Mouse (Mus musculus) gastrocnemius, postnatal 10 days (tissue): ENCODE measurements around the gene Ndufs4. TPM values are rescaled to one million over a fixed set of nuclear protein-coding genes. Genes with fewer than 3 reads are reported as not detected.

Experiments
- DNase-seq: peaks from one replicate; pipeline ENCODE4 v3.0.0; 2021; ENCODE audit warnings: mixed read lengths
- long read RNA-seq, 2 experiments: library from polyadenylated mRNA; stranded (forward); transcript quantifications; one replicate each; pipeline ENCODE4 v2.0.0; 2021
- total RNA-seq, 2 experiments: library from RNA; stranded (reverse); gene quantifications; 2 replicates each; pipeline ENCODE4 v1.2.3; 2021

The Ndufs4 gene
- total RNA-seq: 100 to 1,000 TPM; 332 to 384 TPM
- long read RNA-seq, experiment 1, transcript Ndufs4-201 (5 exons, 1,698 nt): major isoform, 114 of 117 reads
- long read RNA-seq, experiment 1, partial matches to known transcripts: 0 of 117 reads
- long read RNA-seq, experiment 1, other reads (novel, unspliced or antisense): 0 of 117 reads
- long read RNA-seq, experiment 2, transcript Ndufs4-201 (5 exons, 1,698 nt): major isoform, 135 of 136 reads
- long read RNA-seq, experiment 2, partial matches to known transcripts: 1 of 136 reads
- long read RNA-seq, experiment 2, other reads (novel, unspliced or antisense): 0 of 136 reads

- DNase-seq: no peak
Observed at GRCm38 (mm10) chr13:114388211-114388965, at the start of gene Ndufs4. Ndufs4 (minus strand) TSS chr13:114388258.

- no peak for DNase-seq
Observed at GRCm38 (mm10) chr13:114432491-114432890, 44.4 kb upstream of the Ndufs4 start.

GRCm38 (mm10) chr13:114425230-114425629 is 37.2 kb upstream of the Ndufs4 start:
- no peak for DNase-seq

- no peak for DNase-seq
Observed at GRCm38 (mm10) chr13:114420235-114420634, 32.2 kb upstream of the Ndufs4 start.

- DNase-seq: no peak
Observed at GRCm38 (mm10) chr13:114419364-114419763, 31.3 kb upstream of the Ndufs4 start.

GRCm38 (mm10) chr13:114412326-114412725 is 24.3 kb upstream of the Ndufs4 start:
- no peak for DNase-seq

GRCm38 (mm10) chr13:114406866-114407265 is 18.8 kb upstream of the Ndufs4 start:
- no peak for DNase-seq

- no peak for DNase-seq
Observed at GRCm38 (mm10) chr13:114406424-114406823, 18.4 kb upstream of the Ndufs4 start.

- DNase-seq: no peak
Observed at GRCm38 (mm10) chr13:114405100-114405715, 17.1 kb upstream of the Ndufs4 start.

GRCm38 (mm10) chr13:114398906-114399305 is 10.8 kb upstream of the Ndufs4 start:
- no peak for DNase-seq

GRCm38 (mm10) chr13:114397281-114397680 is 9.2 kb upstream of the Ndufs4 start:
- DNase-seq: no peak

- no peak for DNase-seq
Observed at GRCm38 (mm10) chr13:114396863-114397262, 8.8 kb upstream of the Ndufs4 start.

GRCm38 (mm10) chr13:114394784-114395183 is 6.7 kb upstream of the Ndufs4 start:
- no peak for DNase-seq

- DNase-seq: no peak
Observed at GRCm38 (mm10) chr13:114392501-114392900, 4.4 kb upstream of the Ndufs4 start.

GRCm38 (mm10) chr13:114387521-114388171 is 412 bp downstream of the Ndufs4 start:
- DNase-seq: peak; percentile 96

- no peak for DNase-seq
Observed at GRCm38 (mm10) chr13:114387074-114387487, 977 bp downstream of the Ndufs4 start.

- no peak for DNase-seq
Observed at GRCm38 (mm10) chr13:114376511-114376910, 11.5 kb downstream of the Ndufs4 start.

- DNase-seq: no peak
Observed at GRCm38 (mm10) chr13:114362086-114362485, 26.0 kb downstream of the Ndufs4 start.

- DNase-seq: no peak
Observed at GRCm38 (mm10) chr13:114351321-114351946, 36.6 kb downstream of the Ndufs4 start.

GRCm38 (mm10) chr13:114344979-114345712 is 42.9 kb downstream of the Ndufs4 start:
- no peak for DNase-seq

- DNase-seq: no peak
Observed at GRCm38 (mm10) chr13:114344220-114344973, 43.7 kb downstream of the Ndufs4 start.
